Mouse (Mus musculus) neural tube, embryonic 11.5 days (tissue): Measurements from ENCODE around the gene 1700001L19Rik. TPM values are rescaled to one million over a fixed set of nuclear protein-coding genes. Genes with fewer than 3 reads are reported as not detected.
"Not testable (repeated sequence)": the region's sequence is repeated elsewhere in the genome, so short reads cannot be mapped to it uniquely, and the experiment has no call there.

Source experiments
- ATAC-seq: fragments of 200-750 bp; cut with Nextera tagmentation; 2 replicates; pipeline ENCODE4 v1.8.0; 2017; ENCODE audit warnings: moderate number of reproducible peaks, mild to moderate bottlenecking, moderate TSS enrichment, moderate library complexity; ENCODE audit not compliant: insufficient read depth, low FRiP score, low TSS enrichment
- DNase-seq: peaks from one replicate; pipeline ENCODE4 v3.0.0-alpha.2; 2015; ENCODE audit warnings: low spot score
- H3K27ac ChIP-seq: fragments of 300-500 bp; sonication (generic); 2 replicates; pipeline ENCODE4 v1.5.1; 2014; ENCODE audit warnings: low read depth, mild to moderate bottlenecking, low read length
- H3K27me3 ChIP-seq: fragments of 300-500 bp; sonication (generic); 2 replicates; pipeline ENCODE4 v1.6.1; 2014; ENCODE audit warnings: mild to moderate bottlenecking, low read length, mixed read lengths; ENCODE audit not compliant: control insufficient read depth, insufficient read depth
- H3K36me3 ChIP-seq: fragments of 300-500 bp; sonication (generic); 2 replicates; pipeline ENCODE4 v1.6.1; 2014; ENCODE audit warnings: mild to moderate bottlenecking, low read length, moderate library complexity, mixed read lengths; ENCODE audit not compliant: control insufficient read depth, insufficient read depth
- H3K4me1 ChIP-seq: fragments of 300-500 bp; sonication (generic); 2 replicates; pipeline ENCODE4 v1.6.1; 2014; ENCODE audit warnings: low read length, mixed read lengths; ENCODE audit not compliant: control insufficient read depth, insufficient read depth
- H3K4me2 ChIP-seq: fragments of 300-500 bp; sonication (generic); 2 replicates; pipeline ENCODE4 v1.6.1; 2014; ENCODE audit warnings: low read depth, mild to moderate bottlenecking, moderate library complexity
- H3K4me3 ChIP-seq: fragments of 300-500 bp; sonication (generic); 2 replicates; pipeline ENCODE4 v1.5.1; 2014; ENCODE audit warnings: low read depth, low read length
- H3K9ac ChIP-seq: fragments of 300-500 bp; sonication (generic); 2 replicates; pipeline ENCODE4 v1.6.1; 2014; ENCODE audit warnings: mild to moderate bottlenecking, low read length
- H3K9me3 ChIP-seq: fragments of 300-500 bp; sonication (generic); 2 replicates; pipeline ENCODE4 v1.6.1; 2016; ENCODE audit warnings: low read length; ENCODE audit not compliant: control insufficient read depth
- WGBS: fragments of 180-500 bp; shearing (Covaris S2); extraction: QIAGEN DNeasy Blood & Tissue Kit; methylation state at CpG from one replicate; pipeline ENCODE4 v1.1.7; 2014; 5-methylcytosine and 5-hydroxymethylcytosine counted together
- polyA plus RNA-seq: library from polyadenylated mRNA; unstranded; fragments of >200 nt; fragmentation: Nextera tagmentation; extraction: Ambion mirVana; gene quantifications from 2 replicates; pipeline ENCODE4 v1.2.1, GENCODE M21; 2014

The 1700001L19Rik gene
- 1.3 TPM in 2 replicates for polyA plus RNA-seq

- DNase-seq (no peak), ATAC-seq (no peak)
- WGBS: 11% methylated on average over 10 of the region's 10 CpGs
- Histone ChIP-seq H3K9ac (no peak within 1 kb of the TSS), H3K4me3 (no peak within 1 kb of the TSS; the same call in 1 of the 2 replicates), H3K9me3 (no peaks in the 10 kb centered on the region), H3K4me1 (no peaks in the 10 kb centered on the region), H3K27me3 (no peaks in the 10 kb centered on the region), H3K4me2 (peak within 1 kb of the TSS; percentile 35; the same call in 1 of the 2 replicates), H3K36me3 (peaks cover 4% of the 10 kb centered on the region), H3K27ac (no peak within 1 kb of the TSS)
Measured at GRCm38 (mm10) chr13:68597199-68597598, at the start of gene 1700001L19Rik. Gene 1700001L19Rik, plus strand, starts transcription at chr13:68597421.

- not testable (repeated sequence) for H3K27ac ChIP-seq, H3K9me3 ChIP-seq, ATAC-seq, H3K4me3 ChIP-seq, H3K4me1 ChIP-seq, H3K4me2 ChIP-seq, H3K9ac ChIP-seq, H3K27me3 ChIP-seq, H3K36me3 ChIP-seq
- 35% methylated on average over 4 of the region's 6 CpGs for WGBS
- peak; percentile 24 for DNase-seq
Measured at GRCm38 (mm10) chr13:68553391-68553790, 43.8 kb upstream of the 1700001L19Rik start.

GRCm38 (mm10) chr13:68568110-68568509 lies 29.1 kb upstream of the 1700001L19Rik start:
- no peak overlapping the region for H3K9ac ChIP-seq
- H3K4me3 ChIP-seq: no peak overlapping the region
- DNase-seq: no peak
- H3K9me3 ChIP-seq: no peaks in the 10 kb centered on the region
- no peaks in the 10 kb centered on the region for H3K4me1 ChIP-seq
- WGBS: 94% methylated on average over 9 of the region's 9 CpGs
- peaks cover 13% of the 10 kb centered on the region for H3K36me3 ChIP-seq
- no peak overlapping the region for H3K4me2 ChIP-seq
- H3K27me3 ChIP-seq: no peaks in the 10 kb centered on the region
- no peak for ATAC-seq
- H3K27ac ChIP-seq: no peak overlapping the region

GRCm38 (mm10) chr13:68568548-68568947 lies 28.7 kb upstream of the 1700001L19Rik start:
- ATAC-seq: no peak
- Histone ChIP-seq H3K4me3 (no peak overlapping the region), H3K9ac (no peak overlapping the region), H3K27me3 (no peaks in the 10 kb centered on the region), H3K4me2 (no peak overlapping the region), H3K36me3 (peaks cover 13% of the 10 kb centered on the region), H3K4me1 (no peaks in the 10 kb centered on the region), H3K9me3 (no peaks in the 10 kb centered on the region), H3K27ac (no peak overlapping the region)
- 95% methylated on average over 11 of the region's 11 CpGs for WGBS
- DNase-seq: no peak

- Histone ChIP-seq H3K4me2 (no peak overlapping the region), H3K4me1 (no peaks in the 10 kb centered on the region), H3K36me3 (peaks cover 13% of the 10 kb centered on the region), H3K9ac (no peak overlapping the region), H3K9me3 (no peaks in the 10 kb centered on the region), H3K27ac (no peak overlapping the region), H3K4me3 (no peak overlapping the region), H3K27me3 (no peaks in the 10 kb centered on the region)
- ATAC-seq (peak; percentile 49; the same call in 1 of the 2 replicates), DNase-seq (peak; percentile 55)
- 76% methylated on average over 17 of the region's 17 CpGs for WGBS
Measured at GRCm38 (mm10) chr13:68569589-68570336, 27.5 kb upstream of the 1700001L19Rik start.

- H3K36me3 ChIP-seq: peaks cover 10% of the 10 kb centered on the region
- ATAC-seq (no peak), DNase-seq (no peak)
- H3K4me3 ChIP-seq: no peak overlapping the region
- no peak overlapping the region for H3K9ac ChIP-seq
- no peaks in the 10 kb centered on the region for H3K4me1 ChIP-seq
- 89% methylated on average over 19 of the region's 19 CpGs for WGBS
- no peak overlapping the region for H3K4me2 ChIP-seq
- no peaks in the 10 kb centered on the region for H3K9me3 ChIP-seq
- no peaks in the 10 kb centered on the region for H3K27me3 ChIP-seq
- H3K27ac ChIP-seq: no peak overlapping the region
Measured at GRCm38 (mm10) chr13:68572247-68572646, 25.0 kb upstream of the 1700001L19Rik start.

- Histone ChIP-seq H3K9me3 (no peaks in the 10 kb centered on the region), H3K27me3 (no peaks in the 10 kb centered on the region), H3K27ac (no peak overlapping the region), H3K4me2 (no peak overlapping the region), H3K4me1 (no peaks in the 10 kb centered on the region), H3K36me3 (peaks cover 10% of the 10 kb centered on the region), H3K4me3 (no peak overlapping the region), H3K9ac (no peak overlapping the region)
- 55% methylated on average over 10 of the region's 10 CpGs for WGBS
- ATAC-seq (no peak; the same call in 1 of the 2 replicates), DNase-seq (no peak)
Measured at GRCm38 (mm10) chr13:68572966-68573913, 24.0 kb upstream of the 1700001L19Rik start.

GRCm38 (mm10) chr13:68574398-68574797 lies 22.8 kb upstream of the 1700001L19Rik start:
- H3K4me2 ChIP-seq: no peak overlapping the region
- DNase-seq: no peak

More at GRCm38 (mm10) chr13:68574398-68574797, 22.8 kb upstream of the 1700001L19Rik start:
- Histone ChIP-seq H3K4me3 (no peak overlapping the region), H3K9me3 (no peaks in the 10 kb centered on the region), H3K9ac (no peak overlapping the region), H3K4me1 (no peaks in the 10 kb centered on the region), H3K27me3 (no peaks in the 10 kb centered on the region), H3K36me3 (peaks cover 6% of the 10 kb centered on the region), H3K27ac (no peak overlapping the region)
- WGBS: 88% methylated on average over 4 of the region's 4 CpGs
- ATAC-seq: no peak
